Mouse (Mus musculus) liver, adult 2 months (tissue): ENCODE measurements at regions not wholly inside any gene's neighbourhood (a gene's known extent, or its start where the extent isn't known, plus 50 kb on each side); places are given as distances from the start of the nearest gene placed in this dataset.

Experiments
- CTCF ChIP-seq: fragments of 200-500 bp; IDR thresholded peaks from 2 replicates; pipeline ENCODE4 v1.5.1; 2011; ENCODE audit warnings: low read depth, low read length, control low read depth
- POLR2A ChIP-seq: fragments of 200-500 bp; IDR thresholded peaks from 2 replicates; pipeline ENCODE4 v1.6.1; 2011; ENCODE audit warnings: low read length, control low read depth; ENCODE audit not compliant: insufficient read depth; ENCODE audit errors: extremely low read depth

- TF ChIP-seq CTCF, result no peak
- TF ChIP-seq POLR2A, result no peak
Measured at GRCm38 (mm10) chr10:3650561-3650960, 89.6 kb upstream of the Plekhg1 start.
